ENCODE assay signal across 20 mouse cellular contexts in the genomic region with DNA sequence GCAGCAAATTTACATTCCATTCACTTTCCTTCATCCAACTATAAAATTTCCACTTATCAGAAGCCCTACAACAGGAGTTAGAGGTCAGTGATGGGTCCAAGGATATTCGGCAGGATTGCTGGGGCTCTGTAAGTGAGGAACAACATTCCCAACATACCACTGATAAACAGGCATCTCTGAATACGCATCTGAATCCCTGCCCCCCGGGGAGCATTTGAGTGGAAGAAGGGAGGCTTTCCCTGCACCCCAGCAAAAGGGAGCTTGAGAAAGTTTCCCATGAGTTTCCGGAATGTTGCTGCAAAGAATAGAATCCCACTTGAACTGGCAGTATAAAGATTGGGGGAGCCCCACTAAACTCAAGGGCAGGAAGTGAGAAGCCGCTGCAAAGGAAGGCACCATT.
DNase-seq lines count a peak whose midpoint lies in the region; ATAC-seq lines count a peak whose summit lies in the region.
"Had no signal": no experiment of that assay in that cellular context is flagged by ENCODE, and none has a peak within 500 bp of the region (broad histone marks: within the 10 kb centered on the region; RNA-seq: fewer than 3 reads in every experiment).

No protein-coding gene starts in this region.

- peaks cover 4% of the 10 kb centered on the region; the same call in 1 of the 2 replicates for H3K4me1 ChIP-seq in heart, embryonic 13.5 days
- H3K4me1 ChIP-seq in heart, embryonic 11.5 days (ENCODE audit: control insufficient read depth, insufficient read depth, low read length): no peaks in the 10 kb centered on the region
- H3K4me1 ChIP-seq: embryonic facial prominence, embryonic 10.5 days; embryonic facial prominence, embryonic 13.5 days; hindbrain, embryonic 12.5 days; hindbrain, embryonic 15.5 days had no signal

- H3K9ac ChIP-seq in heart, embryonic 13.5 days: no peak overlapping the region
- H3K9ac ChIP-seq in heart, embryonic 11.5 days (ENCODE audit: low read depth, low read length): no peak overlapping the region
- H3K9ac ChIP-seq: embryonic facial prominence, embryonic 13.5 days; forebrain, embryonic 12.5 days; forebrain, embryonic 15.5 days; hindbrain, embryonic 12.5 days; hindbrain, embryonic 15.5 days had no signal

- 14% methylated on average over 5 of the region's 5 CpGs for WGBS in heart, embryonic 13.5 days
- WGBS in heart, embryonic 11.5 days (ENCODE audit: insufficient replicate concordance): 26% methylated on average over 5 of the region's 5 CpGs

- ATAC-seq in heart, embryonic 13.5 days (ENCODE audit: extremely low read depth, insufficient number of reproducible peaks, low FRiP score, low TSS enrichment): no peak
- ATAC-seq in heart, embryonic 11.5 days (replicated peaks; ENCODE audit: insufficient number of reproducible peaks, low FRiP score, low TSS enrichment): no peak
- ATAC-seq in monocyte, adult 5-6 weeks (replicated peaks; ENCODE audit: insufficient number of reproducible peaks, low FRiP score, low TSS enrichment, poor library complexity, severe bottlenecking): no peak
- ATAC-seq: intestine, postnatal 0 days had no signal

- H3K27ac ChIP-seq in heart, embryonic 13.5 days (replicated peaks): no peak overlapping the region
- H3K27ac ChIP-seq in heart, embryonic 11.5 days (ENCODE audit: low read depth, low read length): no peak overlapping the region
- H3K27ac ChIP-seq: embryonic facial prominence, embryonic 10.5 days; embryonic facial prominence, embryonic 13.5 days; forebrain, embryonic 12.5 days; forebrain, embryonic 15.5 days; hindbrain, embryonic 12.5 days; hindbrain, embryonic 15.5 days had no signal

- no peaks in the 10 kb centered on the region for H3K36me3 ChIP-seq in heart, embryonic 13.5 days
- no peaks in the 10 kb centered on the region for H3K36me3 ChIP-seq in heart, embryonic 11.5 days (ENCODE audit: control insufficient read depth, insufficient read depth, low read length)
- H3K36me3 ChIP-seq: embryonic facial prominence, embryonic 10.5 days; embryonic facial prominence, embryonic 13.5 days; forebrain, embryonic 12.5 days; forebrain, embryonic 15.5 days; hindbrain, embryonic 12.5 days; hindbrain, embryonic 15.5 days had no signal

- no peaks in the 10 kb centered on the region for H3K27me3 ChIP-seq in heart, embryonic 13.5 days (replicated peaks)
- H3K27me3 ChIP-seq in heart, embryonic 11.5 days (ENCODE audit: control insufficient read depth, insufficient read depth, low read length): no peaks in the 10 kb centered on the region
- H3K27me3 ChIP-seq: CH12.LX; embryonic facial prominence, embryonic 13.5 days; forebrain, embryonic 12.5 days; forebrain, embryonic 15.5 days; hindbrain, embryonic 12.5 days; hindbrain, embryonic 15.5 days had no signal

- no peak overlapping the region for H3K4me3 ChIP-seq in heart, embryonic 13.5 days
- H3K4me3 ChIP-seq in heart, embryonic 11.5 days (ENCODE audit: low read depth, low read length): no peak overlapping the region
- H3K4me3 ChIP-seq: embryonic facial prominence, embryonic 10.5 days; embryonic facial prominence, embryonic 13.5 days; erythroblast, embryonic 14.5 days; forebrain, embryonic 12.5 days; forebrain, embryonic 15.5 days; hindbrain, embryonic 12.5 days; hindbrain, embryonic 15.5 days had no signal

- H3K4me2 ChIP-seq in heart, embryonic 13.5 days: peak overlapping the region; percentile 16; the same call in 1 of the 2 replicates
- H3K4me2 ChIP-seq in heart, embryonic 11.5 days: no peak overlapping the region
- H3K4me2 ChIP-seq: embryonic facial prominence, embryonic 13.5 days; forebrain, embryonic 12.5 days; forebrain, embryonic 15.5 days; hindbrain, embryonic 12.5 days; hindbrain, embryonic 15.5 days had no signal

- DNase-seq in ES-CJ7 (ENCODE audit: low read depth, low spot score) (peak; percentile 48), R1 (ENCODE audit: low read depth, low spot score) (peak; percentile 82)
- no peak for DNase-seq in adrenal gland, adult 8-10 months
- DNase-seq: adrenal gland, adult 2 months; B cell, adult 2 months; cerebellum, adult 11-12 months; embryo, embryonic 11 days; gastrocnemius, postnatal 25 days had no signal

- no peaks in the 10 kb centered on the region for H3K9me3 ChIP-seq in heart, embryonic 13.5 days
- no peaks in the 10 kb centered on the region for H3K9me3 ChIP-seq in heart, embryonic 11.5 days (replicated peaks; ENCODE audit: control insufficient read depth, low read length)
- H3K9me3 ChIP-seq: embryonic facial prominence, embryonic 10.5 days; embryonic facial prominence, embryonic 13.5 days; forebrain, embryonic 12.5 days; forebrain, embryonic 15.5 days; hindbrain, embryonic 12.5 days; hindbrain, embryonic 15.5 days had no signal
